Mouse (Mus musculus) lung, postnatal 0 days (tissue): ENCODE measurements around the gene Mbl1.

ENCODE experiments used
- CTCF ChIP-seq: IDR thresholded peaks from 2 replicates; pipeline ENCODE4 v1.5.1; 2016; ENCODE audit warnings: antibody characterized with exemption, mild to moderate bottlenecking
- EP300 ChIP-seq: IDR thresholded peaks from 2 replicates; pipeline ENCODE4 v1.6.1; 2016; ENCODE audit warnings: antibody characterized with exemption, mild to moderate bottlenecking, control low read depth

DNA sequence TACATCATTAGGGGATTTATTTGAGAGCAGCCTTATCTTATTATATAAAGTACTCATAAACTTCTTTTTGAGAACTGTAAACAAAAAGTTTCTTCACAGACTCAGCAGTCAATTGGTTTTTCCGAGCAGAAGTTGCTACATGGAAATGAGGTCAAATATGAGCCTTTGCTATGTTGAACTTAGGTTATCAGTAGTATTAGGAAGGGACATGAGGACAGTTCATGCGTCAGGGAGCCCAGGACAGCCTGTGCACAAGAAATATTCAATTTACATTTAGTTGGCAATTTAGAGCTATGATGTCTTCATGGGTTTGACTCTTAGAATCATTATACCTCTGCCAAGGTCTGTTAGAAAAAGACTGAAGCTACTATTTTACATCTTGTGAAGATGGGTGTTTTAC lies 49.0 kb upstream of the Mbl1 start:
- TF ChIP-seq EP300 (no peak), CTCF (no peak)
